8 mouse cellular contexts compared by ENCODE assay signal in the genomic region with DNA sequence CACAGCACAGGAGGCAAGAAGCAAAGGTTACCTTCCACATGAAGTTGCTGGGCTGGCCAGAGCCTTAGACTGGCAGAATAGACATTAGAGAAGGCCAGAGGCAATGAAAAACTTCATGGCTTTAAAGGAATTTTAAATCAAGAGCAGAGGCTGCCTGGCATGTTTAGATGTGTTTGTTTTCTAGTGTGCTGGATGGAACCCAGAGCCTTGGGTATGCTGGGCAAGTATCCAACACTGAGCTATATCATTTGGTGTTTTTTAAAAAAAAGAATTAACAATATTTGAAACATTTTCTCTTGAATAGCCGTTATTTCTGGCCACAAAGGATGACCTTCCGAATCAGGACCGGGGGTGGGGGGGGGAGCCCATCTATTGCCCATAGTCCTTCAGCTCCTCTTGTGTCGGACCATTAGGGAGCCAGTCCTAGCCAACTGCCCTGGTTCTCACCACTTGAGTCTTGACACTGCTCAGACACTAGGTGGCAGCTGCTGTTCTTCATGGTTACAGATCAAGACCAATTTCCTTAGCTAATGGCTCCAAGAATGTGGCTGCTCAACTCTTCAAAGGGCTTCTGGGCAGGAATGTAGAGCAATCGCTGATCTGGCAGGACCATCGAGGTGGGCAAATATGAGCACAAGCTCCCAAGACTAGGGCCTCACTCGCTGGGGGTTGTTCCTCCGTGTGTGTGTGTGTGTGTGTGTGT. TPM values are rescaled to one million over a fixed set of nuclear protein-coding genes. Genes with fewer than 3 reads are reported as not detected.
DNase-seq lines count a peak whose midpoint lies in the region; ATAC-seq lines count a peak whose summit lies in the region.

No protein-coding gene starts in this region.

- H3K9me3 ChIP-seq in hindbrain, embryonic 15.5 days, result no peaks in the 10 kb centered on the region
- no peaks in the 10 kb centered on the region for H3K9me3 ChIP-seq in midbrain, embryonic 13.5 days

- 55% methylated on average over 8 of the region's 8 CpGs for WGBS in hindbrain, embryonic 15.5 days
- 59% methylated on average over 8 of the region's 8 CpGs for WGBS in midbrain, embryonic 13.5 days

- no peak overlapping the region for H3K9ac ChIP-seq in hindbrain, embryonic 15.5 days
- no peak overlapping the region for H3K9ac ChIP-seq in midbrain, embryonic 13.5 days (replicated peaks)

- H3K4me1 ChIP-seq in hindbrain, embryonic 15.5 days (replicated peaks), result no peaks in the 10 kb centered on the region
- no peaks in the 10 kb centered on the region for H3K4me1 ChIP-seq in midbrain, embryonic 13.5 days (replicated peaks)

- H3K36me3 ChIP-seq in hindbrain, embryonic 15.5 days, result peaks cover 3% of the 10 kb centered on the region; the same call in 1 of the 2 replicates
- H3K36me3 ChIP-seq in midbrain, embryonic 13.5 days, result peaks cover 30% of the 10 kb centered on the region

- peak; percentile 67 to 70 for DNase-seq in right cerebral cortex, adult 2 months (ENCODE audit: low spot score in 2 of 2)
- no peak for DNase-seq in right cerebral cortex, postnatal 4 days
- DNase-seq in adipocyte (ENCODE audit: low spot score), result peak; percentile 79
- DNase-seq in fibroblast of lung, adult 2 months (ENCODE audit: low read depth), result peak; percentile 70
- peak; percentile 38 to 62 for DNase-seq in left cerebral cortex, postnatal 10 days (ENCODE audit: extremely low spot score in 1 of 2, low spot score in 2 of 2)

- H3K4me3 ChIP-seq in hindbrain, embryonic 15.5 days, result no peak overlapping the region
- no peak overlapping the region for H3K4me3 ChIP-seq in midbrain, embryonic 13.5 days (replicated peaks)

- intact Hi-C loops in left cerebral cortex, postnatal 10 days (cut with DNase I), result no loop called here

- H3K27ac ChIP-seq in hindbrain, embryonic 15.5 days (replicated peaks), result 0 out of 2 replicates have a peak overlapping the region, but pooled peaks have one; percentile 48
- H3K27ac ChIP-seq in midbrain, embryonic 13.5 days, result no peak overlapping the region

- no peaks in the 10 kb centered on the region for H3K27me3 ChIP-seq in hindbrain, embryonic 15.5 days
- no peaks in the 10 kb centered on the region for H3K27me3 ChIP-seq in midbrain, embryonic 13.5 days

- H3K4me2 ChIP-seq in hindbrain, embryonic 15.5 days, result no peak overlapping the region
- H3K4me2 ChIP-seq in midbrain, embryonic 13.5 days (replicated peaks), result no peak overlapping the region

- ATAC-seq in hindbrain, embryonic 15.5 days (ENCODE audit: low FRiP score, low read depth), result peak; percentile 68
- 0 out of 2 replicates have a peak, but pooled peaks have one; percentile 41 for ATAC-seq in midbrain, embryonic 13.5 days
- no peak for ATAC-seq in erythroblast, adult 5-6 weeks (replicated peaks; ENCODE audit: low FRiP score, poor library complexity, severe bottlenecking)

RNA-seq across cellular contexts. Expression of a gene that starts 16.4 kb away (rescaled TPM):
- 6.6 and 6.7 TPM in 2 replicates for polyA plus RNA-seq in hindbrain, embryonic 15.5 days (2015; fragmentation: Nextera tagmentation; extraction: Ambion mirVana)
- total RNA-seq in left cerebral cortex, postnatal 10 days (2021), result 10 to 100 TPM in 1 of 2 experiments, 1 to 10 TPM in 1; 9.8 to 10.5 TPM
- 2.3 and 2.4 TPM in 2 replicates for polyA plus RNA-seq in midbrain, embryonic 13.5 days (2015; fragmentation: Nextera tagmentation; extraction: Ambion mirVana)
- total RNA-seq in erythroblast, adult 5-6 weeks (2015; ENCODE audit: low replicate concordance), result 2.3 and 5.6 TPM in 2 replicates
- 2.6 and 3.2 TPM in 2 replicates for total RNA-seq in erythroblast, adult 5-6 weeks (2017; ENCODE audit: low replicate concordance)

RNA-seq across cellular contexts. Expression of a gene that starts 45.1 kb away (rescaled TPM):
- 37.9 and 38.9 TPM in 2 replicates for polyA plus RNA-seq in hindbrain, embryonic 15.5 days (2015; fragmentation: Nextera tagmentation; extraction: Ambion mirVana)
- 10 to 100 TPM; 55.3 to 55.9 TPM for total RNA-seq in left cerebral cortex, postnatal 10 days (2021)
- 40.6 and 41.9 TPM in 2 replicates for polyA plus RNA-seq in midbrain, embryonic 13.5 days (2015; fragmentation: Nextera tagmentation; extraction: Ambion mirVana)
- 1.9 and 4.6 TPM in 2 replicates for total RNA-seq in erythroblast, adult 5-6 weeks (2015; ENCODE audit: low replicate concordance)
- total RNA-seq in erythroblast, adult 5-6 weeks (2017; ENCODE audit: low replicate concordance), result 10.1 and 13.5 TPM in 2 replicates

RNA-seq across cellular contexts. Expression of a gene that starts 48.2 kb away (rescaled TPM):
- 2.4 and 2.6 TPM in 2 replicates for polyA plus RNA-seq in hindbrain, embryonic 15.5 days (2015; fragmentation: Nextera tagmentation; extraction: Ambion mirVana)
- not detected for total RNA-seq in left cerebral cortex, postnatal 10 days (2021)
- polyA plus RNA-seq in midbrain, embryonic 13.5 days (2015; fragmentation: Nextera tagmentation; extraction: Ambion mirVana), result 1.9 and 2.5 TPM in 2 replicates
- total RNA-seq in erythroblast, adult 5-6 weeks (2015; ENCODE audit: low replicate concordance), result not detected in 2 replicates
- not detected in 2 replicates for total RNA-seq in erythroblast, adult 5-6 weeks (2017; ENCODE audit: low replicate concordance)

RNA-seq across cellular contexts. Expression of a gene that starts 49.4 kb away (rescaled TPM):
- polyA plus RNA-seq in hindbrain, embryonic 15.5 days (2015; fragmentation: Nextera tagmentation; extraction: Ambion mirVana), result 1.6 TPM in 2 replicates
- total RNA-seq in left cerebral cortex, postnatal 10 days (2021), result under 1 TPM; 0.54 to 0.69 TPM
- polyA plus RNA-seq in midbrain, embryonic 13.5 days (2015; fragmentation: Nextera tagmentation; extraction: Ambion mirVana), result 0.67 and 0.85 TPM in 2 replicates
- total RNA-seq in erythroblast, adult 5-6 weeks (2015; ENCODE audit: low replicate concordance), result 8.6 and 14.2 TPM in 2 replicates
- 8.0 and 9.1 TPM in 2 replicates for total RNA-seq in erythroblast, adult 5-6 weeks (2017; ENCODE audit: low replicate concordance)
